Mouse (Mus musculus): ENCODE data around the gene Otulin.
A peak's percentile ranks its signal among the peaks of the same experiment; 100 is the strongest.

The Otulin gene

DNA sequence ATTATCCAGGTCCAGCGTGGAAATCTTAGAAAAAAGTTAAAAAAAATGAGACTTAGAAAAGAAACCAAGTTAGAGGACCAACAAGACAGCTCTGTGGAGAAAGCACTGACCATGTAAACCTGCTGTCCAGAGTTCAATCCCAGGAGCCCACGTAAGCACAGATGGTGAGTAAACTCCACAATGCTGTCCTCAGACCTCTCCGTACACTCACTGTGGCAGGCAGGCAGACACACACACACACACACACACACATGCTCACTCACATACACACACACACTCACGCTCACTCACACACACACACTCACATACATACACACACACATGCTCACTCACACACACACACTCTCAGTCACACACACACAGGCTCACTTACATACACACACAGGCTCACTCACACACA is 17.2 kb downstream of the Otulin start:
- DNase-seq (ENCODE audit: inconsistent ontology term) = no peak

- DNase-seq (ENCODE audit: inconsistent ontology term) = peak; percentile 73
Observed at GRCm38 (mm10) chr15:27612533-27613221, 17.8 kb downstream of the Otulin start.

DNA sequence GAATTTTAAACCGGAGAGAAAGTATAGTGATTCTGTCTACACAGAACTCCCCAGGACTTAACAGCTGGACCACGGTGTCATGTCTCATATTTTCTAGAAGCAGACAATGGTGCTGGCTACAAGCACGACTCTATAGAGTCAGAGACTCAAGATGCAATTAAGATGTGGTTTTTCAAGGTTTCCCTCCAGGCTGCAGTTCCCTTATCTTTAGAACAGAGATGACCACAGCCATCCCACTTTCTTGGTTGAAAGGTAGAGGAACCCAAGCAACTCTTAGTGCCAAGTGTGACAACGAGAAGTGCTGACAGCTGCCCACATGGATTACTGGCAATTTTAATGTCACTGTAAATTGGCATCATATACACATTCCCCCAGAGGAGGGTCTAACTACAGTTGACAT is 20.9 kb downstream of the Otulin start:
- no peak for DNase-seq (ENCODE audit: inconsistent ontology term)

DNA sequence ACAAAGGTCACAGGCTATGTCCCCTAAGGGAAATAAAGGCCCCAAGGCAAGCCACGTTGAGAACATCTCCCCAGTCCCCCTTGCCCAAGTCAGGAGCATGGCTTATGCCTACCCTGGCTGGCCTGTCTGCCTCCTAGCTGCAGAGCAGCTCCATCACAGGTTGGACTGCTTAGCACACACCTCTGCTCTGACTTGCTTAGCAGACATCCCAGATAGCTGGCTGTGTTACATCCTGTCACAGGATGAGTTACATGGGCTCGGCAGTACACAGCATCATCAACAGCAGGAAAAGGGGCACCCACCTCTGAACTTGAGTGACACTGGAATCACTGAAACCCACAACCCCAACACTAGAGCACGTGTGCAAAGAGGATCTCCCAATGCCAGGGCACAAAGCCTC is 25.2 kb downstream of the Otulin start:
- no peak for DNase-seq (ENCODE audit: inconsistent ontology term)

DNA sequence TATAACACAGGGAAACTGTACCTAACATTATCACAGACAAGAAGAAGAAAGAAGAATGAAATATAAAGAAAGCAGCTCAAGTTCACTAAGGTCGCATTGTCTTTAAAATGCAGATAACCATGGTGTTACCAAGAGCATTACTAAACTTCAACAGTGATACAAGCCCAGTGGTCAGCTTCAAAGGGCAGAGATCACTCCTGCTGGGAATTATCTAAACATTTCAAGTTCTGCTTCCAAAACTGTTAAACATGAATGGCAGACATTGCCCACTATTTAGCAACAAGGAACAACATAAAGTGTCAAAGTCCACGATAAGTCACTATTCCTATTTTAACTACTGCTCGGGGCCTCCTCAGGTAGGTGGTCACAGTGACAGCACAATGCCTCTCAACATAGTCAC is 25.9 kb downstream of the Otulin start:
- DNase-seq (ENCODE audit: inconsistent ontology term) = no peak

DNA sequence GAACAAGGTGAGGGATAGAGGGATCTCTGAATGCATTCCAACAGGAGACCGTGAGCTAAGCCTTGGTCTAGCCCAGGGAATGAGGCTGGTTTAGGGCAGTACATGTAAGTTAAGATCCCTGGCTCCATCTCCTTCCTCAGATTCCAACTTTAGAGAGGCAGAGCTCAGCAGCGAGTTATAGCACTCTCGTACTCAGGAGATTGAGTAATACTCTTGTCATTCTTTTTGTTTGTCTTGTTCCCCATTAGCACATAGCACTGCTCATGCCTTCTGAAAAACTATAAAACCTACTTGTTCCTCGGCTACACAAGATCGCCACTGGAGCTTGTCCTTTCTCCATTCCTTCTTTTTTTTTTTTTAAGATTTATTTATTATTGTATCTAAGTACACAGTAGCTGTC is 30.0 kb downstream of the Otulin start:
- no peak for DNase-seq (ENCODE audit: inconsistent ontology term)

GRCm38 (mm10) chr15:27598786-27599385 is 31.6 kb downstream of the Otulin start:
- DNase-seq (ENCODE audit: inconsistent ontology term) = no peak

GRCm38 (mm10) chr15:27597516-27597915 is 33.0 kb downstream of the Otulin start:
- no peak for DNase-seq (ENCODE audit: inconsistent ontology term)

GRCm38 (mm10) chr15:27596463-27597140 is 33.9 kb downstream of the Otulin start:
- DNase-seq (ENCODE audit: inconsistent ontology term) = peak; percentile 50

GRCm38 (mm10) chr15:27595560-27595959 is 34.9 kb downstream of the Otulin start:
- DNase-seq (ENCODE audit: inconsistent ontology term) = peak; percentile 38

DNA sequence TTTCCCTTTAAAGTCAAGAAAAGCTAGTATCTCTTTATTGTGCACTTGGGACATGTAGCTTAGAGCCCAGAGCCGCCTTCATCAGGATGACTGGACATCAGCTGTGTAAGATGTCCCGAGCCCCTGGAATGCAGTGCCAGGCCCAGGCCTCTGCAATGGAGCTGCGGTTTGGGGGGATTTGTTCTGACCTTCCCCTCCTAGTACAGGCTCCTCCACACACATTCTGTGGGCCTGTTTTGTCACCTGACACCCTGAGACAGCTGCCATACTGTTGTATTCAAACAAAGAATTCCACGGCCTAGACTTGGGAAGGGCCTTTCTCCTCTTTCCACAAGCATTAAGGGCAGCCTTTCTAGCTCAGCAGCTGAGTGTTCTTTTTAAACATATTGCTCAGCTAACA is 35.5 kb downstream of the Otulin start:
- peak; percentile 41 for DNase-seq (ENCODE audit: inconsistent ontology term)

DNA sequence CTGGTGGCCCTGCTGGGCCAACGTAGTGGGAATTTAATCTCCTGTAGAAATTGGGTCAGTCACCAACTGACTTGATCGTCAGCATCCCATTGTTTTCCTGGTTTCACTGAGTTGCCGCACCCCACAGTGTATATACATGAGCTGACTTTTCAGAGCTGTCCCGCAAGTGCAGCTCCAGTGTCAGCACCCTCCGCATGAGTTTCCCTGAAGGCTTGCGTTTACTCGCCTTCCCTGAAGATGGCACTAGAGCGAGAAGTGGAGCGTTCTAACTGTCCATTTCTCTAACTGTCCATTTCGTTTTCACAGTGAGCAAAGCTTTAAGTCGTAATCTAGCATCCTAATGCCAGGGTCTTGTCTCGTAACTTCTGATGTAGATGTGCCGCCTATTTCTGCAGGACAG is 36.8 kb downstream of the Otulin start:
- no peak for DNase-seq (ENCODE audit: inconsistent ontology term)

DNA sequence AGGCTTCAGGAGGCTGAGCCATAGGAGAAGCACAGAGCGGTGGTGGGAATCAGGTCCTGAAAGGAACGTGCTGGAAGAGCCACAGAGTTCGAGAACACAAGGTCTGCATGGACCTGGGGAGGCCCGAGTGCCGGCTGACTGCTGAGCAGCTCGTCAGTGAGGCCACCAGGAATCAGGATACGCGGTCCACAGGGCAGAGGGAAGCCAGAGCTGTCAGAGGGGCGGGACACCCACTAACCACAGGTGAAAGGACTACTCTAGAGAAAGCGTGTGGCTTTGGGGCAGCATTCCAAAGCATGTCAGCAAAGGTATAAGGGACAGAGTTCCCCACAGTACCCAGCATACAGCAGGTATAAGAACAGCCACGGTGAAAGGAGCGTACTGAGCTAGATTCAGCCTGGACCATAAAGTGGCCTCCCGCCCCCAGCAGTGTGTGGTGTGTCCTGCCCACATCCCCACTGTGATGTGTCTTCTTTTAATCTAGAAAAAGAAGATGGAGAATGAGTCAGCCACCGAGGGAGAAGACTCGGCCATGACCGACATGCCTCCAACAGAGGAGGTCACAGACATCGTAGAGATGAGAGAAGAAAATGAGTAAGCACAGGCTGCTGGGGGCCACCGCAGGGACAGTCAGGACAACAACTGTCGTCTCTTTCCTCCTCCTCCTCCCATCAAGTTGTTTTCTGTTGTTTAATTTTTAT is 37.7 kb downstream of the Otulin start:
- no peak for DNase-seq (ENCODE audit: inconsistent ontology term)

DNA sequence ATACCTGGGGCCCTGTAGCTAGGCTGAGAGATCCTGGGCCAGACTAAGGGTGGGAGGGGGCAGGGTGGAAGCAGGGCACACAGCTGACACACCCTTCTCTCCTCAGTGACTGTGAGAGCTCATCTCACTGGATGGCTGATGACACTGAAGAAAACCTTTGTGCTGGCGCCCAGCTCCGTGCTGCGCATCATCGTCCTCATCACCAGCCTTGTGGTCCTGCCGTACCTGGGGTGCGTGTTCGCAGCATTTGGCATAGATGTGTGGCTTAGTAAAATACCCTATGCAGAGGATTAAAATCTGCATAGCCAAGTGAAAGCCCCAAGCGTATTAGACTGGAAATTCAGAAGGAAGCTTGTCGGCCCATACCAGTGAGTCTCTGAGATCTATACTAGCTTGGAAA is 39.7 kb downstream of the Otulin start:
- DNase-seq (ENCODE audit: inconsistent ontology term) = no peak

DNA sequence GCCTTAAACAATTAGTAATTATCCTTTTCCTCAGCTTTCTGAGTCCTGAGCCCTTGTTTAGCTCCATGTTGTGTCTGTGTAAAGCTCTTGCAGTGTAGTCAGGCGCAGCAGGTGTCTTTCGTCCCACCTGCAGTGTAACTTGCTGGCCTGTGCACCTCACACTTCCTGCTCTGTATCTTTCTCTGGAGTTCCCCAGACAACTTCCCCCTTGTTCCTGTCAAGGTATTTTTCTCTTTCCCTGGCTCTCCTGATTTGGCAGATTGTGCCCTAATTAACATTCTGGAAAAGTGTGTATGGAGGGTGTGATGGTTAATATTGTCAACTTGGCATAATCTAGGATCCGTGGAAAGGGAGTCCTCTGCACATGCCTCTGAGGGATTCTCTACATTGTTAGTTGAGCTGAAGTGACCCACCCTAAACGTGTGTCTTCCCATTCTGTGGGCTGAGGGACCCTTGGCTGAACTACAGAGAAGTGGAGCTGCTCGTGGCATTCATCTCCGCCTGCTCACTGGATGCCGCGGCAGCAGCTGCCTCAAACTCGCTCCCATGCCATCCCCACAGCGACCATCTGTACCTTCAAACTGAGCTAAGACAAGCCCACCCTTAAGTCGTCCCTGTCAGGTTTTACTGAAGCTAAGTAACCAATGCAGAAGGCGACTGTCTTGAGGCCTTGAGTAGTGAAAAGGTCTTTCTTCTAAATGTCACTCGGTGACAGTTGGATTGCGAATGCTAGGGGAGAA is 42.2 kb downstream of the Otulin start:
- DNase-seq (ENCODE audit: inconsistent ontology term) = no peak

GRCm38 (mm10) chr15:27586093-27586480 is 44.4 kb downstream of the Otulin start:
- no peak for DNase-seq (ENCODE audit: inconsistent ontology term)

- DNase-seq (ENCODE audit: inconsistent ontology term) = no peak
Observed at GRCm38 (mm10) chr15:27585466-27586092, 44.9 kb downstream of the Otulin start.

- no peak for DNase-seq (ENCODE audit: inconsistent ontology term)
Observed at GRCm38 (mm10) chr15:27583620-27584019, 46.9 kb downstream of the Otulin start.

GRCm38 (mm10) chr15:27583042-27583441 is 47.5 kb downstream of the Otulin start:
- DNase-seq (ENCODE audit: inconsistent ontology term) = peak; percentile 31

- DNase-seq (ENCODE audit: inconsistent ontology term) = no peak
Observed at GRCm38 (mm10) chr15:27582428-27582827, 48.1 kb downstream of the Otulin start.

GRCm38 (mm10) chr15:27581640-27582039 is 48.9 kb downstream of the Otulin start:
- peak; percentile 40 for DNase-seq (ENCODE audit: inconsistent ontology term)
